Mouse (Mus musculus) ES-E14 (cell line): Measurements from ENCODE around the gene Usp7.

ENCODE experiments used
- CHD2 ChIP-seq: IDR thresholded peaks from 2 replicates; pipeline ENCODE4 v1.6.1; 2014; ENCODE audit warnings: mild to moderate bottlenecking, low read depth, low read length, inconsistent platforms
- HCFC1 ChIP-seq: IDR thresholded peaks from 2 replicates; pipeline ENCODE4 v1.6.1; 2012; ENCODE audit warnings: low read length, inconsistent platforms, borderline replicate concordance; ENCODE audit not compliant: insufficient read depth
- MAFK ChIP-seq: IDR thresholded peaks from 2 replicates; pipeline ENCODE4 v1.6.1; 2014; ENCODE audit warnings: mild to moderate bottlenecking, low read depth, low read length, inconsistent platforms; ENCODE audit not compliant: insufficient read depth
- ZC3H11A ChIP-seq: IDR thresholded peaks from 2 replicates; pipeline ENCODE4 v1.6.1; 2012; ENCODE audit warnings: low read depth, mild to moderate bottlenecking, inconsistent platforms, low read length, borderline replicate concordance
- ZNF384 ChIP-seq: IDR thresholded peaks from 2 replicates; pipeline ENCODE4 v1.6.1; 2012; ENCODE audit warnings: low read depth, low read length, inconsistent platforms

DNA sequence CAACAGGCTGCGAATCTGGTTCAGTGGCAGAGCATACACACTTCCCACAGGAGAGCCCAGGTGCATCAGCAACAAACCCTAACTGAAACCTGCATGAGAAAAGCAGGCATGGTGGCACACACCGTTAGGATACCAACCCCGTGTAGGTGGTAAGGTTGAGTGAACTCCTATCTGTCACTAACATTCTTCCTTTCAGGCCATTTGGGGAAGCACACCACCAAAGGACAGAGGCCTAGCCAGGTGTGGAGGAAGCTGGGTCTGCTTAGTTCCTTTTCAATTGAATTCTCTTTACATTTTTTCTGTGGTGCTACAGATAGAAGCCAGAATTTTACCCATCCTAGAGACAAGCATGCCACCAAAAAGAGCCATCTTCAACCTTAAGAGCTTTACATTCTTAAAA is 44.3 kb downstream of the Usp7 start:
- no peak for TF ChIP-seq ZNF384
- no peak for TF ChIP-seq CHD2
- no peak for TF ChIP-seq HCFC1
- TF ChIP-seq ZC3H11A: no peak
- no peak for TF ChIP-seq MAFK
